Mouse (Mus musculus) testis, adult 2 months (tissue): ENCODE results near the gene Ccl27b. TPM values are rescaled to one million over a fixed set of nuclear protein-coding genes. Genes with fewer than 3 reads are reported as not detected.

Experiments used
- polyA plus RNA-seq: library from polyadenylated mRNA; depleted of rRNA; stranded (reverse); fragments of >200 nt; gene quantifications from 2 replicates; pipeline ENCODE4 v1.2.3, GENCODE M21; 2012; rRNA removed

Gene Ccl27b
- polyA plus RNA-seq, 1 experiment = 4.1 TPM

Other genes with a start within 250 kb of the Ccl27b start
- not detected in 2 replicates for gene Gm21586, start 215.9 kb upstream of the Ccl27b start, polyA plus RNA-seq
- 4.4 and 5.1 TPM in 2 replicates for gene Gm2163, start 188.5 kb upstream of the Ccl27b start, polyA plus RNA-seq
- not detected in 2 replicates for gene Fam205a2, start 127.1 kb upstream of the Ccl27b start, polyA plus RNA-seq
- gene Gm10591, start 43.1 kb upstream of the Ccl27b start, polyA plus RNA-seq = not detected in 2 replicates
- gene Gm2564, start 25.5 kb upstream of the Ccl27b start, polyA plus RNA-seq = 2.0 and 2.8 TPM in 2 replicates
- gene Il11ra2, start 6.6 kb downstream of the Ccl27b start, polyA plus RNA-seq = 1.2 and 1.8 TPM in 2 replicates
- gene 4930578G10Rik, start 80.3 kb downstream of the Ccl27b start, polyA plus RNA-seq = 13.8 and 14.9 TPM in 2 replicates
- gene Ccl19, start 101.3 kb downstream of the Ccl27b start, polyA plus RNA-seq = 1.2 and 1.6 TPM in 2 replicates
- 4.0 and 4.4 TPM in 2 replicates for gene Ccl21a, start 118.7 kb downstream of the Ccl27b start, polyA plus RNA-seq
- gene Fam205a1, start 198.6 kb downstream of the Ccl27b start, polyA plus RNA-seq = 18.8 and 19.9 TPM in 2 replicates
- gene Gm12394, start 201.5 kb downstream of the Ccl27b start, polyA plus RNA-seq = 0.07 and 0.20 TPM in 2 replicates
- 209 and 240 TPM in 2 replicates for gene Fam205c, start 219.0 kb downstream of the Ccl27b start, polyA plus RNA-seq